Mouse (Mus musculus) spleen, adult 2 months (tissue): Measurements from ENCODE around the gene Pdia2.

Experiments
- CTCF ChIP-seq: fragments of 200-500 bp; IDR thresholded peaks from 2 replicates; pipeline ENCODE4 v1.5.1; 2011; ENCODE audit warnings: mild to moderate bottlenecking, inconsistent platforms; ENCODE audit not compliant: insufficient read depth, insufficient read length, insufficient replicate concordance; ENCODE audit errors: extremely low read depth
- POLR2A ChIP-seq: fragments of 200-500 bp; IDR thresholded peaks from 2 replicates; pipeline ENCODE4 v1.6.1; 2011; ENCODE audit warnings: low read depth, low read length, inconsistent platforms

- TF ChIP-seq POLR2A (no peak), CTCF (no peak)
Measured at GRCm38 (mm10) chr17:26212681-26213080, 13.8 kb upstream of the Pdia2 start.
